Mouse (Mus musculus) ES-E14 (cell line): ENCODE results near the gene Ell.

ENCODE experiments used
- CHD2 ChIP-seq: IDR thresholded peaks from 2 replicates; pipeline ENCODE4 v1.6.1; 2014; ENCODE audit warnings: mild to moderate bottlenecking, low read depth, low read length, inconsistent platforms
- HCFC1 ChIP-seq: IDR thresholded peaks from 2 replicates; pipeline ENCODE4 v1.6.1; 2012; ENCODE audit warnings: low read length, inconsistent platforms, borderline replicate concordance; ENCODE audit not compliant: insufficient read depth
- MAFK ChIP-seq: IDR thresholded peaks from 2 replicates; pipeline ENCODE4 v1.6.1; 2014; ENCODE audit warnings: mild to moderate bottlenecking, low read depth, low read length, inconsistent platforms; ENCODE audit not compliant: insufficient read depth
- ZC3H11A ChIP-seq: IDR thresholded peaks from 2 replicates; pipeline ENCODE4 v1.6.1; 2012; ENCODE audit warnings: low read depth, mild to moderate bottlenecking, inconsistent platforms, low read length, borderline replicate concordance
- ZNF384 ChIP-seq: IDR thresholded peaks from 2 replicates; pipeline ENCODE4 v1.6.1; 2012; ENCODE audit warnings: low read depth, low read length, inconsistent platforms

- TF ChIP-seq CHD2 (no peak), MAFK (no peak), ZC3H11A (no peak), HCFC1 (no peak), ZNF384 (no peak)
These were observed 803 bp downstream of the Ell start for GRCm38 (mm10) chr8:70540013-70540506.
